Mouse (Mus musculus) intestine, postnatal 0 days (tissue): ENCODE measurements around the gene Stam2. TPM values are rescaled to one million over a fixed set of nuclear protein-coding genes. Genes with fewer than 3 reads are reported as not detected.

Experiments used
- ATAC-seq: fragments of 200-750 bp; cut with Nextera tagmentation; 2 replicates; pipeline ENCODE4 v1.8.0; 2017; ENCODE audit warnings: mild to moderate bottlenecking, moderate TSS enrichment, moderate library complexity
- H3K27ac ChIP-seq: fragments of 300-500 bp; sonication (generic); 2 replicates; pipeline ENCODE4 v1.5.1; 2014; ENCODE audit warnings: mild to moderate bottlenecking, low read depth, low read length, moderate library complexity
- H3K27me3 ChIP-seq: fragments of 300-500 bp; sonication (generic); replicated peaks from 2 replicates; pipeline ENCODE4 v1.6.1; 2014; ENCODE audit warnings: low read length, mixed read lengths; ENCODE audit not compliant: control insufficient read depth, insufficient read depth
- H3K36me3 ChIP-seq: fragments of 300-500 bp; sonication (generic); 2 replicates; pipeline ENCODE4 v1.6.1; 2014; ENCODE audit warnings: mild to moderate bottlenecking, moderate library complexity; ENCODE audit not compliant: control insufficient read depth, insufficient read depth
- H3K4me1 ChIP-seq: fragments of 300-500 bp; sonication (generic); replicated peaks from 2 replicates; pipeline ENCODE4 v1.6.1; 2014; ENCODE audit warnings: antibody characterized with exemption, low read length, mixed read lengths; ENCODE audit not compliant: control insufficient read depth, insufficient read depth
- H3K4me2 ChIP-seq: fragments of 300-500 bp; sonication (generic); replicated peaks from 2 replicates; pipeline ENCODE4 v1.6.1; 2014; ENCODE audit warnings: low read depth, mild to moderate bottlenecking, moderate library complexity
- H3K4me3 ChIP-seq: fragments of 300-500 bp; sonication (generic); 2 replicates; pipeline ENCODE4 v1.5.1; 2014; ENCODE audit warnings: low read depth, low read length
- H3K9ac ChIP-seq: fragments of 300-500 bp; sonication (generic); 2 replicates; pipeline ENCODE4 v1.6.1; 2014; ENCODE audit warnings: mild to moderate bottlenecking, low read depth, low read length
- H3K9me3 ChIP-seq: fragments of 300-500 bp; sonication (generic); 2 replicates; pipeline ENCODE4 v1.6.1; 2016; ENCODE audit warnings: mixed run types; ENCODE audit not compliant: control insufficient read depth
- CTCF ChIP-seq: sonication (generic); IDR thresholded peaks from 2 replicates; pipeline ENCODE4 v1.5.1; 2016; ENCODE audit warnings: low read depth, mild to moderate bottlenecking, control low read depth, antibody characterized with exemption, moderate library complexity
- WGBS: fragments of 180-500 bp; shearing (Covaris S2); extraction: QIAGEN DNeasy Blood & Tissue Kit; methylation state at CpG from one replicate; pipeline ENCODE4 v1.1.7; 2014; 5-methylcytosine and 5-hydroxymethylcytosine counted together
- polyA plus RNA-seq: library from polyadenylated mRNA; unstranded; fragments of >200 nt; fragmentation: Nextera tagmentation; extraction: Ambion mirVana; gene quantifications from 2 replicates; pipeline ENCODE4 v1.2.1, GENCODE M21; 2015

Gene Stam2
- polyA plus RNA-seq, 1 experiment from 2014 or later: 28.3 TPM

GRCm38 (mm10) chr2:52647255-52647998 lies 94.7 kb downstream of the Stam2 start:
- ATAC-seq: no peak
- no peak overlapping the region for H3K9ac ChIP-seq
- H3K27ac ChIP-seq: no peak overlapping the region
- no peaks in the 10 kb centered on the region for H3K36me3 ChIP-seq
- WGBS: 60% methylated on average over 8 of the region's 8 CpGs
- H3K9me3 ChIP-seq: no peaks in the 10 kb centered on the region
- no peaks in the 10 kb centered on the region for H3K4me1 ChIP-seq
- no peak for TF ChIP-seq CTCF
- no peak overlapping the region for H3K4me2 ChIP-seq
- no peak overlapping the region for H3K4me3 ChIP-seq
- no peaks in the 10 kb centered on the region for H3K27me3 ChIP-seq

GRCm38 (mm10) chr2:52643657-52644056 lies 98.4 kb downstream of the Stam2 start:
- H3K27me3 ChIP-seq: no peaks in the 10 kb centered on the region
- no peak overlapping the region for H3K27ac ChIP-seq
- H3K9ac ChIP-seq: no peak overlapping the region
- H3K36me3 ChIP-seq: no peaks in the 10 kb centered on the region
- no peak for TF ChIP-seq CTCF
- no peaks in the 10 kb centered on the region for H3K4me1 ChIP-seq
- no peak overlapping the region for H3K4me3 ChIP-seq
- 75% methylated on average over 6 of the region's 6 CpGs for WGBS
- H3K9me3 ChIP-seq: no peaks in the 10 kb centered on the region
- no peak for ATAC-seq
- H3K4me2 ChIP-seq: no peak overlapping the region

Other genes starting within 250 kb of the Stam2 start
- gene Cacnb4, start 65.5 kb downstream of the Stam2 start, polyA plus RNA-seq: 0.50 and 0.51 TPM in 2 replicates
- gene Fmnl2, start 115.6 kb upstream of the Stam2 start, polyA plus RNA-seq: 1.9 and 2.1 TPM in 2 replicates